Mouse (Mus musculus) yolk sac, embryonic 10.5 days (tissue): Measurements from ENCODE around the gene Selenov.
A peak's percentile ranks its signal among the peaks of the same experiment; 100 is the strongest.
"Not testable (repeated sequence)": the region's sequence is repeated elsewhere in the genome, so short reads cannot be mapped to it uniquely, and the experiment has no call there.

ENCODE experiments used
- DNase-seq: peaks from one replicate; pipeline ENCODE4 v3.0.0-alpha.2; 2017; ENCODE audit warnings: low spot score

Gene Selenov

DNA sequence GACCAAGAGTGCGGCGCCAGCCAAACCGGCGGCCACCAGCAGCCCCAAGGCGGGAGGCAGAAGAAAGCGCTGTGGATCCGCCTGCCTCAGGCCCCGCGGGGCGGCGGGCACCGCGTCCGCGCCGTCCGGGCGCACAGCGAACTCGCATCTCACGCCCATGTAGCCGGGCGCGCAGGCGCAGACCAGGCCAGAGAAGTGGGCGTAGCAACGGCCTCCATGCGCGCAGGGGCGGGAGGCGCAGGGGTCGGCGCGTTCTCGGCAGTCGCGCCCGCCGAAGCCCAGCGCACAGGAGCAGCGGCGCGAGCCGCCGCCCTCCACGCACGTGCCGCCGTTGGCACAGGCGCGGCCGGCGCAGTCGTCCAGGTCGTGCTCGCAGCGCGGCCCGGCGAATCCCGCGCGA is 3.5 kb upstream of the Selenov start:
- DNase-seq = peak; percentile 75

DNA sequence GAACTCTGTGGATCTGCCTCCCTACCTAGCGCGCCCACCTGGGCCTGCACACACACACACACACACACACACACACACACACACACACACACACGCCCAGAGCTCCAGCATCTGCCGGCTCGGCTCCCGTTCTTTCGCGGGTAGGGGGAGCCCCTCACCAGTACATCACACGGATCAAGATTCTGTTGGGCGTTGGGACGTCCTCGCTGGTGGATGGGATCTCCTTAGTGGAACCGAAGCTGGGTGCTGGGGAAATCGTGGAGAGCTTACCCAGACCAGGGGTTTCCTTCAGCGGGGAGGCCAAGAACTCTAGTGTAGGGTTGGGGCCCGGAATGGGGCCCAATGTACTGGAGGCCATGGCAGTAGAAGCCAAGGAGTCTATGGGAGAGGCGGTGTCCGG is 821 bp downstream of the Selenov start:
- no peak for DNase-seq

DNA sequence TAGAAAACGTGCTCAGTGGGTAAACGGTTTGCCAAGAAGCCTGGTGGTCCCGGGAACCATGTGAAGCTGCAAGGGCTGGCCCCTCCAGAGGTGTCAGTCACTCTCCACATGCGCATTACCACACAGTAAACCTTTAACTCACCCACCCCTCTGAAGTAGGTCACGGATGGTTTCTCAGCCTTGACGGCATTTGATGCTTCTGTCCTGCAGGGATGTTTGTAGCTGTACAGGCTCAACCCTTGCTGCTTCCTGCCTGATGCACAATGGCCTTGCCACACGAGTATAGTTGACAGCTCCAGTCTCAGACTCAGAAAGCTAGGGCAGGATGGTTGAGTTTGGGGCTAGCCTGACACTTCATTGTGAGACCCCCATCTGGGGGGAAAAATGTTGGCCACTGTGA is 10.4 kb downstream of the Selenov start:
- no peak for DNase-seq

DNA sequence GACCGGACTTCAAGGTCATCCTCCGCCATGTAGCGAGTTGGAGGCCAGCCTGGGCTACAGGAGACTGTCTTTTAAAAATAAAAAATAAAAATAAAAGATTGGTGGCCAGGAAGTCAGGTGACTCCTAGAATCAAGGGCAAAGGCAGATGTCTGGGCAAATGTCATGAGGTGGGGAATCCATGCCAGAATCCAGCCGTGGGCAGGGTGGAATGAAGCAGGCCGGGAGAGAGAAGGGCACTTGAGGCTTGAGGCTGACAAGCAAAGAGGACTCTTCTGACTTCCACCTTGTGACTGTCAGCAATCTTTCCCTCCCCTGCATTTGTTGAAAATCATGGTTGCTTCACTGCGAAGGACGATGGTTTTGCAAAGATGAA is 12.7 kb downstream of the Selenov start:
- no peak for DNase-seq

DNA sequence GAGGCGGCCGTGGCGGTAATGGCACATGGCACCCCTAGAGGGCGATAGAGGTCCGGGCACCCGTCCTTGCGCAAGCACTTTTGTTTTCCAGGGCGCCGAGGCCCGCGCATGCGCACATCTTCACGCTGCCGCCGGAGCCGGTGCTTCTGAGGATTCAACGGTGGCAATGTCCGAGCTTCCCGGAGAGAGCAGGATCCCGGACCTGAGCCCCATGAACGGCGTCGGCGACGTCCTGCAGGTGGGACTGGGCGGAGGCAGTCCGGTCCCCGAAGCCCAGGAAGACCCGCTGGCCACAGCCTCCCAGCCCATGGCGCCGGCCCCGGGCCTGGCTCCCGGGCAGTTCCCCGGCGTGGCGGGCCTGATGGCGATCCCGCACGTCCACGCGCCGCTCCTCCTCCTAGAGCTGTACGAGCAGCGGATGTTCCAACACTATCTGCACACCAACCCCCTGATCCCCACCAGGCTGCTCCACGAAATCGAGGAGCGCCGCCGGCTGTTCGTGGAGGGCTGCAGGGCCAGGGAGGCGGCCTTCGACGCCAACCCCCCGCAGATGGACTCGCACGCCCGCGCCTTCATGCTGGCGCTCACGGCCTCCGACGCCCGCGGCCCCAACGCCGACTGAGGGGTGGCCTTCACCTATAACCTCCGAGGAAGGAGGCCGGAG is 13.2 kb downstream of the Selenov start, which contains the start of gene Eid2b:
TSS of gene Eid2b (plus strand) at position 125 of the 664 bp plus-strand sequence.
- peak; percentile 90 for DNase-seq

DNA sequence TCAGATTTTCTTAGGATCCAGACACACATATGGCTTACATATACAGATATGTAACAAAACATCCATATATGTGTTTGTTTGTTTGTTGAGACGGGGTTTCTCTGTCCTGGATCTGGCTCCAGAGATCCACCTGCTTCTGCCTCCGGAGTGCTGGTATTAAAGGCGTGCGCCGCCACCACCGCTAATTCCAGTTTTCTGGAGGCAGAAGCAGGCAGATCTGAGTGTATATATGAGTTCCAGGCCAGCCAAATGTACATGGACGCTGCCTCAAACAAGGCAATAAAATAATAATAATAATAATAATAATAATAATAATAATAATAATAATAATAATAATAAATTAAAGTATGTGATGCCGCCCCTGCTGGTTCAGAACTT is 13.8 kb downstream of the Selenov start:
- DNase-seq = no peak

DNA sequence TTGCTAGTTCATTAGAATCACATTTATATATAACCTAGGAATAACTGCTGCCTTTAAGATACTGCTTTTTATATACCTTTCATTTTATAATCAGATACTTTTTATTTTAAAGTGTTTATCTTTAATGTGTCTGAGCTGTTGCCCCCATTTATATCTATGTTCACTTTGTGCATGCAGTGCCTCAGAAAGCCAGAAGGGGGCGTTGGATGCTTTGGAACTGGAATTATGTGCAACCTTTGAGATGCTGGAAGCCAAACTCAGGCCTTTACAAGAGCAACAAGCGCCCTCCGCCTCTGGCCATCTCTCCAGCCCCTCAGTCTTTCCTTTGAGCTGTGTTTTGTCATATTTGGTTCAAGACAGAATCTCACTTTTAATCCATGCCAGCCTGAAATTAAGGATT is 19.2 kb downstream of the Selenov start:
- no peak for DNase-seq

DNA sequence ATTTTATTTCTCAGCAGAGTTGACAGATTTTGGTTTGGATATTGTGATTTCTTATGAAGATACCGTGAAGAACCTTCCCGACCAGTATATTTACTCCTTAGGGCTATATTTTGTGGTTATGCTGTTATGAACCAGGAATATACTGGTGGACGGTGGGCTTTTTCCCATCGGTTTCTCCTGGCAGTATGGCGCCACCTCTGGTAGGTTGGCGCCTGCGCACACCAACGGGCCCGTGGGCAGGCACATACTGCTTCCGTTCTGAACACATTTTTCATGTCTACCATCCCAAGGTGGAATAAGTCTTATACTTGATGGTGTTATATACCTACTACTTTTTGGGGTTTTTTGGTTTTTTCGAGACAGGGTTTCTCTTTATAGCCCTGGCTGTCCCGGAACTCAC is 21.6 kb downstream of the Selenov start:
- DNase-seq = no peak

DNA sequence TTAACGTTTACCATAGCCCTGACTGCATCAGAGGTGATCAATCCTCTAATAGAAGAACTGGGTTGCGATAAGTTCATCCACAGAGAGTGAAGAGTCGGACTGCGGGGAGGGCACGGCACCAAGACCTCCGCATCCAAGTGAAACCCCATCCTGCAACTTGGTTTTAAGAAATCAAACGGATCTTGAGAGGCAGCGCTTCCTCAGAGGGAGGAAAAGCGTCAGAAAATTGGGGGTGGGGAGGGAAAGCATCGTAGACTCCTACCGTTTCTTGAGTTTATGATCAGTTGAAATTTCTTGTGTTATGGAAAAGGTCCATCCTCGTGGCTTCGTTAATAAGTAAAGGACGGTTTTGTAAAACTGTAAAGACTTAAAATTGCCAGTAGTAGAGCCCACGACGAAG is 22.4 kb downstream of the Selenov start:
- no peak for DNase-seq

DNA sequence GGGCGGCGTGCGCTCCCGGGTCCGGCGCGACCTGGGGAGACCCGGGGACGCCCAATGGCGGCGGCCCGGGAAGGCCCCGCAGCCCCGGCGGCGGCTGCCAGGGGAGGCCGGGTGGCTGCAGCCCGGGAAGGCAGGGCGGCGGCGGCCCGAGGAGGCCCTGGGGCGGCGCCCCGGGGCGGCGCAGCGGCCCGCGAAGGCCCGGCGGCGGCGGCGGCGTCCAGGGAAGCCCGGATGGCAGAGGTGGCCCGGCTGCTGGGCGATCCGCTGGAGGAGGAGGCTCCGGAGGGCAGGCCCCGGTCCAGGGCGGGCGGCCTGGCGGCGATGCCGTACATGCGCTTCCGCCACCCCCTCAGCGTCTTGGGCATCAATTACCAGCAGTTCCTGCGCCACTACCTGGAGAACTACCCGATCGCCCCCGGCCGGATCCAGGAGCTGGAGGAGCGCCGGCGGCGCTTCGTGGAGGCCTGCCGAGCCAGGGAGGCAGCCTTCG is 22.9 kb downstream of the Selenov start:
- DNase-seq = peak; percentile 66

DNA sequence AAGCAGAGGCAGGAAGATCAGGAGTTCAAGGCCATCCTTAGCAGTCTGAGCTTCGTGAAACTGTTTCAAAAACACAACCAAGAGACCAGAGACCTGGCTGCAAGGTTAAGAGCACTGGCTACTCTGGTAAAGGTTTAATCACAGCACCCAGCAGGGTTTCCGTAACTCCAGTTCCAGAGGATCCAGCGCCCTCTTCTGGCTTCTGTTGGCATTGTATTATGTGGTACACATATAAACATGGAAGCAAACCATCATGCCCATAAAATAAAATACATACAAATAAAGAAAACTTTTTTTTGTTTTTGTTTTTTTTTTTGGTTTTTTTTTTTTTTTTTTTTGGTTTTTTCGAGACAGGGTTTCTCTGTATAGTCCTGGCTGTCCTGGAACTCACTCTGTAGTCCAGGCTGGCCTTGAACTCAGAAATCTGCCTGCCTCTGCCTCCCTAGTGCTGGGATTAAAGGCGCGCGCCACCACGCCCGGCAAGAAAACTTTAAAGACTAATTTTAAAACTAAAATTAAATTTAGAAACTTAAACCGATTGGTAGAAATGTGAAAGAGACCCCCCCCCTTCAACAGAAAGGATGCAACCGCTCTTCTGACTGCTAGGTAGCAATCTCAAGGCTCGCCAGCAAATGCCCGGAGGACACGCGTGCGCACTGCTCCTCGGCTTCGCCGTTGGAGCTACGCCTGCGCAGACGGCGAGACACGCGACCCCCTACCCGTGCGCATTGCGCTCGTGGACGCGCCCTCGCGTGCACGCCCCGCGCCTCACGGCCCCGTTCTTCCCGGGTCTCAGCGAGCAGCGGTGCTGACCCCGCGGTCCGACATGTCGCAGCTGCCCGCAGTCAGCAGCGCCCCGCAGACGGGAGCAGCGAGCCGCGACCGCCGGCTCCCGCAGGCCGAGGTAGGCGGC is 23.6 kb downstream of the Selenov start, which contains the start of gene Eid2:
TSS of gene Eid2 (plus strand) at position 753 of the 913 bp plus-strand sequence.
- DNase-seq = peak; percentile 81

DNA sequence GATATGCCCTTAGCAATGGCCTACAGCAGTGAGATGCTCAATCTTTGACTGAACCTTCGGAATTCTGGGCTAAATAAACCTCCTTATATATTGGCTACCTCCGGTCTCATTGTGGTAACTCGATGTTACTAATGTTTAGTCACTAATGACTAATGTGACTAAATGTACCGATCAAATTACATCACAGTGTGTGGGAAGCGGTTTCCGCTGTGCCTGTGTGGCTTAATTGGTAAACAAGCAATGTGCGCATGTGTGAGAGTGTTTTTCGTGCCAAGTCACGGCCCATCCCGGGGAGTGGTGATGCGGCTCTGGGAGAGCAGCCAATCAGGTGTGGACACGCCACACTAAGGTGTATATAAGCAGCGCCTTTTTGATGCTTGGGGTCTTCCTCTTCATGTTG is 25.6 kb downstream of the Selenov start:
- no peak for DNase-seq

DNA sequence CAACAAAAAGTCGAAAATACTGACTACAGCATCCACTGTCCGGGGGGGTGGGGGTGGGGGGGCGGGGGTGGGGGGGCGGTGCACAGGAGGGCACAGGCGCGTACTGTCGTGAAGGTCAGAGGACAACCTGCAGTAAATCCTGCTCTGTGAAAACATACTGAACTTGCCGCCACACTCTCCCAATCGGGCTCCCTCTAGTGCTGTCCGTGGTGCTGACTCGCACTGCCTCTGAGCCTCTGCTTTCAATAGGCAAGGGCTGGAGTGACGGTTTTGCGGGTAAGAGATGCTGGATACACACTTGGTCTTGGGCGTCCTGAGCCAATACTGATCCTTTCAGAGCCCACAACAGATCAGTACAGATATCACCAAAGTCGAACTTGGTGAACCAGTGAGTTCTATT is 27.2 kb downstream of the Selenov start:
- DNase-seq = peak; percentile 72

DNA sequence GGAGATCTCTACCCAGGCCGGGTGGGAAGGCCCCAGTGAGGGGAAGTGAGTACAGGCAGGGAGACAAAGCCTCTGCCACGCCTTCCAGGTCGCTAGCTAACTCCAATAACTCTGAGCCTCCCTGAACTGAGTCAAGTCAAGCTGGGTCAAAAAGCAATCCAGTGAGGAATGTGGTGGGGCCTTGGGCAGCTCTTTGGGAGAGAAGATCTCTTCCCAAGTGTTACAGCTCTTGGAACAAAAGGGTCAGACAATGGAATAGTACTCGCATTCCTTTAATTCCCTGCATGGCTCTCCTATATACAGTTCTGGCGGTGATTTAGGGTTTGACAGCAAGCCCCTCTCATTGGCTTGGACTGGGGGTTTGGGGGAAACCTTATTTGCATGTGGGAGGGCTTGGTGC is 28.1 kb downstream of the Selenov start:
- DNase-seq = no peak

DNA sequence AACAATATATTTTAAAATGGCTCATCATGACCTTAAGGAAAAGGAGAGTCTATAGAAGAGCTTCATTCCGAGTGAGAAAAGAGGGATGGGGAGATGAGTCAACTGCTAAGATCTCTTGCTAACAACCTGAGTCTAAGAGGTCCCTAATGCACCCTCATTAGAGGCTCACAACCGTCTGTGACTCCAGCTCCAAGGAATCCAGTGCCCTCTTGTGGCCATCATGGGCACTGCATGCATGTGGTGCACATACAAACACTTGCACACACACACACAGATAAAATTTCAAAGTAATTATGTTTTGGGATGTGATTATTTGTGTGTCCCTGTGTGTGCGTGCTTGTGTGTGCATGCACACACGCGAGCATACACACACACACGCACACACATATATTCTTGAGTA is 35.5 kb downstream of the Selenov start:
- DNase-seq = no peak

DNA sequence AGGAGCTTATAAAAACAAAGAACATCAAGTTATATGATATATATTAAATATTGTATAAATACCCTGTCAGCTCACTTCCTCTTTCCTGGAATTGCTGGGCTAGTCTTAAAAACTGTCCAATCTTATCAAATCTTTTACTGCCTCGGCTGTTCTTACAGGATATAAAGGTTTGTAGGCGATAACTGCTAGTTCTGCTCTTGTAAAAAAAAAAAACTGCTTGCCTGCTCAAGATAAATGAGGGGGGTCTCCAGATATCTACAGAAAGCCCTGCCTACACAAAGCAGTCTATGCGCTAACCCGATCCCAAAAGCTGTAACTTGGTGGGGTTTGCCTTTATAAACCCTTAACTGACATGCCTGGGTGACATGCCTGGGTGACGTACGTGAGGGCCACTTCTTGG is 36.4 kb downstream of the Selenov start:
- DNase-seq = no peak

DNA sequence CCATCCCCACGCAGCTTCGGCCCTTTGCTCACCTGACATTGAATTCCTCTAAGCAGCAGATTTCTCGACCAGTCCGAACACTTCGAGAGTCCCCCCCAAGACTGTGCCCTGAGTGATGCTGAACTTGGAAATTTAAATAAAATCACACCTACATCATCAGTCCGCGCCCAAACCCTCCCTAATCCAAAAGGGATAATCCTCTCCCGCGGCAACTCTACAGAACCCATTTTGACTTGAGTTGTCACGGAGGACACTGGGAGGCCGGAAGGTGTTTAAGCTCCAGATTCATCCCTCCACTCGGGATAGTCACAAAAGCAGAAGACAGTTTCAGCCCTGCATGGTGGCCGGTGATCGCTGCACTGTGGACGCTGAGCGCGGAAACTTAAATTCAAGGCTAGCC is 39.0 kb downstream of the Selenov start:
- no peak for DNase-seq

DNA sequence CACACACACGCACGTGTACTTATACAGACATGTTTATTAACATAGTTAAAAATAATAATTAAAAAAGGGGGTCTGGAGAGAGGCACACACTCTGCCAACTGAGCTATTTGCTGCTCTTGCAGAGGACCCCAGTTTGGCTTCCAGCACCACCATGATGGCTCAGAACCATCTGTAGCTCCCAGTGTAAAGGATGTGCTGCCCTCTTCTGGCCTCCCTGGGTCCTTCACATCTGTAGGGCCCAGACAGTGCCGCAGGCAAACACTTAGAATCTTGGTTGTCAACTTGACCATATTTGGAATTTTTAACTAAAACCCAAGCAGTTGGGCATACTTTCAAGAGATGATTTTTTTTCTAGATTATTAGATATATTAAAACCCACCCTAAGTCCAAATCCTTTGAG is 42.0 kb downstream of the Selenov start:
- no peak for DNase-seq

DNA sequence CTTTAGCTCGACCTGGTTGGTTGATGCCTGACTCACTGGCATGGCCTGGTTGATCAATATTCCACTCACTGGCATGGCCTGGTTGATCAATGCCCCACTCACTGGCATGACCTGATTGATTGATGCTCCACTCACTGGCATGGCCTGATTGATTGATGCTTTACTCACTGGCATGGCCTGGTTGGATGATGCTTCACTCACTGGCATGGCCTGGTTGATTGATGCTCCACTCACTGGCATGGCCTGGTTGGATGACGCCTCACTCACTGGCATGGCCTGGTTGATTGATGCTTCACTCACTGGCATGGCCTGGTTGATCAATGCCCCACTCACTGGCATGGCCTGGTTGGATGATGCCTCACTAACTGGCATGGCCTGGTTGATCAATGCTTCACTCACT is 47.0 kb downstream of the Selenov start:
- DNase-seq = not testable (repeated sequence)
